Mouse (Mus musculus): ENCODE measurements at regions not wholly inside any gene's neighbourhood (a gene's known extent, or its start where the extent isn't known, plus 50 kb on each side); places are given as distances from the start of the nearest gene placed in this dataset.

- H3K4me3 ChIP-seq (ENCODE audit: insufficient read depth, low read depth, low read length): no peak overlapping the region
- H3K4me1 ChIP-seq (ENCODE audit: control insufficient read depth, insufficient read depth, low read length): no peaks in the 10 kb centered on the region
- no peak overlapping the region for H3K27ac ChIP-seq (ENCODE audit: insufficient read depth, low read depth, low read length)
- WGBS: 72% methylated on average over 7 of the region's 7 CpGs
- TF ChIP-seq CTCF (IDR thresholded peaks at IDR 0.05; ENCODE audit: insufficient read depth, low read depth, low read length): no peak
- TF ChIP-seq POLR2A (IDR thresholded peaks at IDR 0.05; ENCODE audit: insufficient read depth, low read depth, low read length): no peak
These were observed 307.3 kb upstream of the Id4 start for GRCm38 (mm10) chr13:47953776-47954175.

GRCm38 (mm10) chr13:47955504-47955903 is 305.5 kb upstream of the Id4 start:
- TF ChIP-seq CTCF (IDR thresholded peaks at IDR 0.05; ENCODE audit: insufficient read depth, low read depth, low read length) (no peak), POLR2A (IDR thresholded peaks at IDR 0.05; ENCODE audit: insufficient read depth, low read depth, low read length) (no peak)
- Histone ChIP-seq H3K4me1 (ENCODE audit: control insufficient read depth, insufficient read depth, low read length) (no peaks in the 10 kb centered on the region), H3K27ac (ENCODE audit: insufficient read depth, low read depth, low read length) (no peak overlapping the region), H3K4me3 (ENCODE audit: insufficient read depth, low read depth, low read length) (no peak overlapping the region)
- 88% methylated on average over 10 of the region's 10 CpGs for WGBS

- H3K4me3 ChIP-seq (ENCODE audit: insufficient read depth, low read depth, low read length): no peak overlapping the region
- H3K4me1 ChIP-seq (ENCODE audit: control insufficient read depth, insufficient read depth, low read length): no peaks in the 10 kb centered on the region
- WGBS: 94% methylated on average over 11 of the region's 11 CpGs
- H3K27ac ChIP-seq (ENCODE audit: insufficient read depth, low read depth, low read length): no peak overlapping the region
- TF ChIP-seq POLR2A (IDR thresholded peaks at IDR 0.05; ENCODE audit: insufficient read depth, low read depth, low read length): no peak
- no peak for TF ChIP-seq CTCF (IDR thresholded peaks at IDR 0.05; ENCODE audit: insufficient read depth, low read depth, low read length)
These were observed 303.4 kb upstream of the Id4 start for GRCm38 (mm10) chr13:47957662-47958061.

DNA sequence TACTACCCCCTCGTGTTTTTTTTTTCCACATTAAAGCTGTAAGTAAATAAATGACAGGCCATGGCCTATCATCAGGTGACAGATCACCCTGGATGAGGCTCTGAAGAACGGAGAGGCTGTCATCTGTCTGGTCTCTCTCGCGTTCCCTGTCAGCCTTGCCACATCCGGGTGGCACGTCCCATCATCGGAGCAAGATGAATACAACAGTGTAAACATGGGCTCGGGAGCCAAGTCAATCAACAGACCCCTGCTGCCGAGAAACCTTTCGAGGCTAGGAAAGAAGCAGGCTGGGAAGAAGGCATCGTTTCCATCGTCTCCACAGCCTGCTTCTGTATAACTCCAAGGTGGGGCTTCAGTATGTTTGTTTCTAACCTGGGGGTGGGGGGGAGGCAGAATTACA is 286.8 kb upstream of the Id4 start:
- Histone ChIP-seq H3K4me1 (ENCODE audit: control insufficient read depth, insufficient read depth, low read length) (0 out of 2 replicates have a peak, but pooled peaks cover 2% of the 10 kb centered on the region), H3K27ac (ENCODE audit: insufficient read depth, low read depth, low read length) (no peak overlapping the region), H3K4me3 (ENCODE audit: insufficient read depth, low read depth, low read length) (no peak overlapping the region)
- TF ChIP-seq CTCF (IDR thresholded peaks at IDR 0.05; ENCODE audit: insufficient read depth, low read depth, low read length) (no peak), POLR2A (IDR thresholded peaks at IDR 0.05; ENCODE audit: insufficient read depth, low read depth, low read length) (no peak)
- WGBS: 42% methylated on average over 12 of the region's 12 CpGs

DNA sequence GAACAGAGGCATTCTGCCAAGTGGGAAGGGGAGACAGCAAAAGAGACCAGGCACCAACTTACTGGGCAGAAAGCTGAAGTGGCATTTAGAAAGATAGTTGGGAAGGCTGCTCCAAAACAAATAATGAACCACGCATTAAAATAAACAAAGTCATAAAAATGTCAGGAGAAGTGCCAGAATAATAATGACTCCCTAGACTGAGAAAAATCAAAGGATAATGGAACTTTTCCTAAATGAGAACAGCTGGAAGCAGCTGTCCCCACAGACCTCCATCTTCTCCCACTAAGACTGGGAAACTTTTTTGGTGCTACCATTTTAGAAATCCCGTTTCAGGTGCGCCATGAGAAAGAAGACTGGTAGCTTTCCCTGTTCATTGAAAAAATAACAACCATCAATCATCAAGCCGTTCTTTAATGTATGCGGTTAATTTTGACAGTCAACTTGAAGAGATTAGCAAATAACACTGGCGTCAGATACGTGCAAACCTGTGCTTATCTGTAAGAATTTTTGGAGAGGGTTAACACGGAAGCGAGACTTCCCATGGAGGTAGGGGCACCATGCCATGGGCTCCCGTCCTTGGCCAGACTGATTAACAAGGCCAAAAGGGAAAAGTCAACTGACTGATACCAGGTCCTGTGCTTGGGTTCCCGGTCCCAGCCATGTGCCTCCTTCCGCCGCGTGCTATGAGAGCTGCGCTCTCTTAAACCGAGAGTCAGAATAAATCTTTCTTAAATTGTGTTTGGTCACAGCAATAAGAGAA is 286.1 kb upstream of the Id4 start:
- Histone ChIP-seq H3K4me3 (ENCODE audit: insufficient read depth, low read depth, low read length) (no peak overlapping the region), H3K27ac (ENCODE audit: insufficient read depth, low read depth, low read length) (no peak overlapping the region), H3K4me1 (ENCODE audit: control insufficient read depth, insufficient read depth, low read length) (0 out of 2 replicates have a peak, but pooled peaks cover 2% of the 10 kb centered on the region)
- 92% methylated on average over 16 of the region's 16 CpGs for WGBS
- TF ChIP-seq CTCF (IDR thresholded peaks at IDR 0.05; ENCODE audit: insufficient read depth, low read depth, low read length) (no peak), POLR2A (IDR thresholded peaks at IDR 0.05; ENCODE audit: insufficient read depth, low read depth, low read length) (no peak)

DNA sequence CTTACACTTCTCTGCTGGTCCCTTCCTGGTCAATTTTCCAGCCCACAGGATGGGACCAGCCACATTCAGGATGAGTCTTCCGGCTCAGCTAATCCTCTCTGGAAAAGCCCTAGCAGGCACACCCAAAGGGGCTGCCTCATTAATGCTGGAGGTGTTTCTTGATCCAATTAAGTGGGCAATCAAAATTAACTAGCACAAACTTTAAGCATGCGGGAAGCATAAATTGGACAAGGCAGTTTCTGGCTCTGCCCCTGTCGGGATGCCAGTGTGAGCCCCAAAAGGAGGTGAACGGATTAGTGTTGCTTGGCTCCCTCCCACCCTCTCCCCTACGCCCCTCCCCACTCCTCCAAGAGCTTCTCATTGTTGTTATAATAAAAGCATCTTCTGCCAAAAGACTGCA is 262.5 kb upstream of the Id4 start:
- Histone ChIP-seq H3K4me1 (ENCODE audit: control insufficient read depth, insufficient read depth, low read length) (no peaks in the 10 kb centered on the region), H3K4me3 (ENCODE audit: insufficient read depth, low read depth, low read length) (no peak overlapping the region), H3K27ac (ENCODE audit: insufficient read depth, low read depth, low read length) (no peak overlapping the region)
- TF ChIP-seq POLR2A (IDR thresholded peaks at IDR 0.05; ENCODE audit: insufficient read depth, low read depth, low read length): no peak
- TF ChIP-seq CTCF (IDR thresholded peaks at IDR 0.05; ENCODE audit: insufficient read depth, low read depth, low read length): no peak
- 25% methylated on average over 5 of the region's 5 CpGs for WGBS

GRCm38 (mm10) chr13:47999399-47999798 is 261.6 kb upstream of the Id4 start:
- no peak overlapping the region for H3K4me3 ChIP-seq (ENCODE audit: insufficient read depth, low read depth, low read length)
- no peaks in the 10 kb centered on the region for H3K4me1 ChIP-seq (ENCODE audit: control insufficient read depth, insufficient read depth, low read length)
- 51% methylated on average over 4 of the region's 4 CpGs for WGBS
- TF ChIP-seq POLR2A (IDR thresholded peaks at IDR 0.05; ENCODE audit: insufficient read depth, low read depth, low read length) (no peak), CTCF (IDR thresholded peaks at IDR 0.05; ENCODE audit: insufficient read depth, low read depth, low read length) (no peak)
- H3K27ac ChIP-seq (ENCODE audit: insufficient read depth, low read depth, low read length): no peak overlapping the region

GRCm38 (mm10) chr13:48003126-48003525 is 257.9 kb upstream of the Id4 start:
- 91% methylated on average over 4 of the region's 4 CpGs for WGBS
- Histone ChIP-seq H3K4me3 (ENCODE audit: insufficient read depth, low read depth, low read length) (no peak overlapping the region), H3K4me1 (ENCODE audit: control insufficient read depth, insufficient read depth, low read length) (no peaks in the 10 kb centered on the region), H3K27ac (ENCODE audit: insufficient read depth, low read depth, low read length) (no peak overlapping the region)
- no peak for TF ChIP-seq POLR2A (IDR thresholded peaks at IDR 0.05; ENCODE audit: insufficient read depth, low read depth, low read length)
- no peak for TF ChIP-seq CTCF (IDR thresholded peaks at IDR 0.05; ENCODE audit: insufficient read depth, low read depth, low read length)

GRCm38 (mm10) chr13:48013336-48013750 is 247.7 kb upstream of the Id4 start:
- H3K4me3 ChIP-seq (ENCODE audit: insufficient read depth, low read depth, low read length): no peak overlapping the region
- TF ChIP-seq POLR2A (IDR thresholded peaks at IDR 0.05; ENCODE audit: insufficient read depth, low read depth, low read length) (no peak), CTCF (IDR thresholded peaks at IDR 0.05; ENCODE audit: insufficient read depth, low read depth, low read length) (no peak)
- H3K27ac ChIP-seq (ENCODE audit: insufficient read depth, low read depth, low read length): no peak overlapping the region
- 67% methylated on average over 7 of the region's 7 CpGs for WGBS
- H3K4me1 ChIP-seq (ENCODE audit: control insufficient read depth, insufficient read depth, low read length): no peaks in the 10 kb centered on the region

All from olfactory bulb, adult 2 months (tissue).